Mouse (Mus musculus) forelimb bud, embryonic 11.5 days (tissue): Measurements from ENCODE around the gene Lyz2.
"Not testable (repeated sequence)": the region's sequence is repeated elsewhere in the genome, so short reads cannot be mapped to it uniquely, and the experiment has no call there.

ENCODE experiments used
- DNase-seq: peaks from one replicate; pipeline ENCODE4 v3.0.0-alpha.2; 2012; ENCODE audit warnings: low read depth, low spot score

Gene Lyz2

GRCm38 (mm10) chr10:117284578-117285520 lies 2.7 kb upstream of the Lyz2 start:
- DNase-seq: no peak

GRCm38 (mm10) chr10:117283871-117284577 lies 1.9 kb upstream of the Lyz2 start:
- no peak for DNase-seq

- not testable (repeated sequence) for DNase-seq
These were observed 1.1 kb upstream of the Lyz2 start for GRCm38 (mm10) chr10:117283196-117283595.

- no peak for DNase-seq
These were observed 430 bp upstream of the Lyz2 start for GRCm38 (mm10) chr10:117282551-117282950.

- DNase-seq: no peak
These were observed 670 bp downstream of the Lyz2 start for GRCm38 (mm10) chr10:117281381-117281920.

- DNase-seq: no peak
These were observed 2.1 kb downstream of the Lyz2 start for GRCm38 (mm10) chr10:117280000-117280399.

- DNase-seq: not testable (repeated sequence)
These were observed 3.6 kb downstream of the Lyz2 start for GRCm38 (mm10) chr10:117278510-117278909.

- not testable (repeated sequence) for DNase-seq
These were observed 4.3 kb downstream of the Lyz2 start for GRCm38 (mm10) chr10:117277779-117278178.

GRCm38 (mm10) chr10:117275681-117276369 lies 6.3 kb downstream of the Lyz2 start:
- no peak for DNase-seq

GRCm38 (mm10) chr10:117274645-117275044 lies 7.5 kb downstream of the Lyz2 start:
- not testable (repeated sequence) for DNase-seq

- no peak for DNase-seq
These were observed 10.1 kb downstream of the Lyz2 start for GRCm38 (mm10) chr10:117272023-117272422.

- no peak for DNase-seq
These were observed 22.3 kb downstream of the Lyz2 start for GRCm38 (mm10) chr10:117259870-117260269.

- no peak for DNase-seq
These were observed 43.5 kb downstream of the Lyz2 start, which contains the start of gene 9530003J23Rik for GRCm38 (mm10) chr10:117238603-117239002. TSS of gene 9530003J23Rik (minus strand) at chr10:117238703.

GRCm38 (mm10) chr10:117235866-117236265 lies 46.3 kb downstream of the Lyz2 start:
- no peak for DNase-seq

- no peak for DNase-seq
These were observed 47.3 kb downstream of the Lyz2 start for GRCm38 (mm10) chr10:117234825-117235224.

- no peak for DNase-seq
These were observed 52.3 kb downstream of the Lyz2 start for GRCm38 (mm10) chr10:117229826-117230225.
